Mouse (Mus musculus): ENCODE measurements around the gene Fam185a. TPM values are rescaled to one million over a fixed set of nuclear protein-coding genes. Genes with fewer than 3 reads are reported as not detected.

The Fam185a gene
- total RNA-seq, 2 experiments from 2014 or later = 8.8 to 10.7 TPM

GRCm38 (mm10) chr5:21420609-21421008, 4.1 kb upstream of the Fam185a start:
- DNase-seq (ENCODE audit: low spot score) = peak; percentile 51

GRCm38 (mm10) chr5:21426666-21427065, 1.9 kb downstream of the Fam185a start:
- no peak for DNase-seq (ENCODE audit: low spot score)

- DNase-seq (ENCODE audit: low spot score) = no peak
Observed at GRCm38 (mm10) chr5:21434148-21434929, 9.6 kb downstream of the Fam185a start.

- DNase-seq (ENCODE audit: low spot score) = no peak
Observed at GRCm38 (mm10) chr5:21436471-21436975, 11.8 kb downstream of the Fam185a start.

GRCm38 (mm10) chr5:21438428-21438827, 13.7 kb downstream of the Fam185a start:
- no peak for DNase-seq (ENCODE audit: low spot score)

GRCm38 (mm10) chr5:21439446-21440110, 14.8 kb downstream of the Fam185a start:
- no peak for DNase-seq (ENCODE audit: low spot score)

- DNase-seq (ENCODE audit: low spot score) = peak; percentile 55
Observed at GRCm38 (mm10) chr5:21440833-21441530, 16.2 kb downstream of the Fam185a start.

- DNase-seq (ENCODE audit: low spot score) = no peak
Observed at GRCm38 (mm10) chr5:21467387-21467786, 42.6 kb downstream of the Fam185a start.

GRCm38 (mm10) chr5:21468100-21468499, 43.3 kb downstream of the Fam185a start:
- DNase-seq (ENCODE audit: low spot score) = no peak

- no peak for DNase-seq (ENCODE audit: low spot score)
Observed at GRCm38 (mm10) chr5:21478428-21478827, 53.7 kb downstream of the Fam185a start.

- no peak for DNase-seq (ENCODE audit: low spot score)
Observed at GRCm38 (mm10) chr5:21479746-21480145, 55.0 kb downstream of the Fam185a start.

- DNase-seq (ENCODE audit: low spot score) = no peak
Observed at GRCm38 (mm10) chr5:21481521-21481920, 56.8 kb downstream of the Fam185a start.

GRCm38 (mm10) chr5:21482446-21483222, 57.9 kb downstream of the Fam185a start:
- no peak for DNase-seq (ENCODE audit: low spot score)

GRCm38 (mm10) chr5:21483275-21483674, 58.5 kb downstream of the Fam185a start:
- no peak for DNase-seq (ENCODE audit: low spot score)

GRCm38 (mm10) chr5:21485197-21485829, 60.6 kb downstream of the Fam185a start:
- DNase-seq (ENCODE audit: low spot score) = no peak

GRCm38 (mm10) chr5:21486798-21487197, 62.0 kb downstream of the Fam185a start:
- no peak for DNase-seq (ENCODE audit: low spot score)

- DNase-seq (ENCODE audit: low spot score) = peak; percentile 13
Observed at GRCm38 (mm10) chr5:21487306-21487705, 62.5 kb downstream of the Fam185a start.

GRCm38 (mm10) chr5:21487716-21488115, 63.0 kb downstream of the Fam185a start:
- peak; percentile 41 for DNase-seq (ENCODE audit: low spot score)

- no peak for DNase-seq (ENCODE audit: low spot score)
Observed at GRCm38 (mm10) chr5:21488506-21488905, 63.7 kb downstream of the Fam185a start.

GRCm38 (mm10) chr5:21489135-21489534, 64.4 kb downstream of the Fam185a start:
- no peak for DNase-seq (ENCODE audit: low spot score)

- no peak for DNase-seq (ENCODE audit: low spot score)
Observed at GRCm38 (mm10) chr5:21491469-21491868, 66.7 kb downstream of the Fam185a start.

Data from gastrocnemius, adult 18-20 months (tissue).